Mouse (Mus musculus) adrenal gland (tissue): Measurements from ENCODE around the gene Tec.

Source experiments
- intact Hi-C: fragments of 180-260 bp; cut with DNase I; formaldehyde crosslinking; loops from one replicate; pipeline ENCODE4 v1.15.1; 2025
- long read RNA-seq, 2 experiments: library from polyadenylated mRNA; unstranded; transcript quantifications; one replicate each; pipeline ENCODE4 v2.0.0; 2020; ENCODE audit warnings: borderline replicate concordance in 1 of 2; ENCODE audit not compliant: insufficient replicate concordance in 1 of 2

Gene Tec
- long read RNA-seq, experiment 1, result 0 reads
- long read RNA-seq, experiment 2, partial matches to known transcripts, result 3 of 3 reads
- long read RNA-seq, experiment 2, other reads (novel, unspliced or antisense), result 0 of 3 reads

DNA sequence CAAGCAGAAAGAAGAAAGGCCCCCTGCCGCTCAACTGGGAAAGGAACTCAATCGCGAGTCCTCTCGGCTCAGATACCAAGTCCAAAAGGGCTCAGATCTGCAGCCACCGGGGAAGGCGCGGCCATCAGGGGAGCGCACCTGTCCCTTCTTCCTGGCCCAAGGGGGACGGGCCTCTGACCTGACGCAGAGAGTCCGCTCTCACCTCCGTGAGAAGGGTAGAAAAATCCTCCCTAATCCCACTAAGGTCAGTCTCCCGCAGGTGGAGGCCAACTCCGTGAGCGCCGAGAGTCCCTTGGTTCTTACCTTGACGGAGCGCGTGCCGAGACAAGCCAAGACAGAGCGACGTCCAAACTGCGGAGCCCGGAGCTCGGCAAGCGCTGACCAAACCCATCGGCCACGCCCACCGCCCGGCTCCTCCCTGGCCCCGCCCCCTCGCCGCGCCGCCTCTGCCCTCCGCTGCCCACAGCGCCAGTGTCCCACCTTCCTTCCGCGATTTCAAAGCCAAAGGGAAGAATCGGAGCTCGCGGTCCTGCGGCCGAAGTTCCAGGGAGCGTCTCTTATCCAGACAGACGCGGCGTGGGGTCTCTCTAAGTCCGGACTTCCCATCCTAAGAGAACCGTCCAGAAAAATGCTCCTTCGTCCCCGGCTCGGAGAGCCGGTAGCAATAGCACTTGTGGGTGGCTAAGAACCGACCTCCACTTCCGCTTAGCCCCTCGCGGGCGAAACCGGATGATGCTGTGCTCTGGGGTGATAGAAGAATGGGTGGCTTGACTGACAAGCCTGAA is at the start of gene Tec:
Tec (minus strand) TSS at position 393 of the 785 bp plus-strand sequence.
- intact Hi-C loops, result no loop called here

DNA sequence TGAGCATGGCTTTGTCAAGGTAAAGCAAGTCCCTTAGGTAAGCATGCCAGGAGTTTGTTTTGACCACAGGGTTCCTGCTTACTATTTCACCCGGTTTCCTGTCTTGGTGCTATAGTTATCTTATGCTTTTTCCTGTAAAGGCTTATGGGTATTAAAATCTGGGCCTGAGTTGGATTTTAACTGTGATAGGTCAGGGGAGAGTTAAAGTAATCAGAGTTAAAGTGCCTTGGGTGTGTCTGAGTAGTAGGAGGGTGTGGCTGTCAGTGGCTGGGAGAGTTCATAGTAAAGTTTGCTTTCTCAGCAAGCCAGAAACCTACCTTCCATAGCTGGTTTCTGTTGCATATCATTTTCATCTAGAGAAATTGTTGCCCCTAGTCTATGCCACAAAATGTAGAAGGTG is 48.6 kb upstream of the Tec start:
- intact Hi-C loops, result loop anchor here (5.0 kb wide), 1 partner anchor 40 kb away; no protein-coding TSS in a partner anchor

DNA sequence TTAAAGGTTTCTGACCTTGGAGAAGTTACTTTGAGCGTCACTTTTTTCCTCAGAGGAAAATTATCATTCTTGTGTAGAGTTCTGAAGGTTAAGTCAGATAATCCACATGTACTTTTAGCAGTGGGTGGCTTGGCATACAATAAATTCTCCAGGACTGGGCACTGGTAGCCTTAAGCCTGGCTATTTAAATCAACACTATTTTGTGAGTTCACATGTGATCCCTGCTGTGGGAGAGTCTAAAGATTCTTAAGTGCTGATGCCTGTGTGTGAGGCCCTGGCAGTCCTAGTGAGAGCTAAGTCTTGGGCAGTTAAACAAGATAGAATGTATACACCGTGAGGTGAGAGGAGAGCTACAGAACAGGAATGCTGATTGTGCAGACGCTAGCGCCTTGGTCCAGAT is 47.8 kb upstream of the Tec start:
- intact Hi-C loops, result loop anchor here (5.0 kb wide), 1 partner anchor 41 kb away; no protein-coding TSS in a partner anchor

DNA sequence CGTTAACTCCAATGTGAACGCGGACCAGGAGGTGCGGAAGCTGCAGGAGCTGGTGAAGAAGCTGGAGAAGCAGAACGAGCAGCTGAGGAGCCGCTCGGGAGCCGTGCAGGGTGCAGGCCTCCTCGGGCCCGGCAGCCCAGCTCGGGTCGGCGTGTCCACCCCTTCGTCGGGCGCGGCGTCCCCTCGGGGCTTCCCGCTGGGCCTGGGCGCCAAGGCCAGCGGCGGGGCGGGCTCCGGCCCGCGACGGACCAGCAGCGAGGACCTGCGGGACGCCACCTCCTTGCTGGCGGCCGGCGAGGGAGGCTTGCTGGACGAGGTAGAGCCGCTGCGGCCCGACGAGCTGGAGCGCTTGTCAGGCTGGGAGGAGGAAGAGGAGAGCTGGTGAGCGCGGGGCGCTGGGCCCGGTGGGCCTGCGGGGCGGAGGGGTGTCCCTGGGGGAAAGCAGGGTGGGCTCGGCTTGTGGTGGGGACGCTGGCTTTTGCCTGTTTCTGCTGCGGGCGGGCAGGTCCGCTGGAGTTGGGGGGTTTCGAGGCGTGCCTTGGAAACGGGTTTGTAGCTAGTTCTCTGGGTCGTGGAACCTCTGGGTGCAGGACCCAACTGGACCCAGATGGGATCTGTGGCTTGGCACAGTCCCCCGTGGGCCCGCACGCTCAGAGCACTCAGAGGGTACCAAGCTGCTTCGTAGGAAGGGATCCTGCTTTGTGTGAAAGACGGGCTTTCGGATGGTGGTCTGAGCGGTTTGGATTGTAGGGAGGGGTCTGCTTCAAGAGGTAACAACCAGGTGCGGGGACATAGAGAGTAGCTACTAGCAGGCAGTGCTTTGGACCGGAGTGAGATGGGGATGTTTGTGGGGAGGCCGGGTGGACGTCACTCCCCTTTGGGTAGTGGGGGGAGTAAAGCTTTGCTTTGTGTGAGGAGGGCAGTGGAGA is 46.6 kb upstream of the Tec start:
- intact Hi-C loops, result loop anchor here (5.0 kb wide), 1 partner anchor 42 kb away; no protein-coding TSS in a partner anchor

DNA sequence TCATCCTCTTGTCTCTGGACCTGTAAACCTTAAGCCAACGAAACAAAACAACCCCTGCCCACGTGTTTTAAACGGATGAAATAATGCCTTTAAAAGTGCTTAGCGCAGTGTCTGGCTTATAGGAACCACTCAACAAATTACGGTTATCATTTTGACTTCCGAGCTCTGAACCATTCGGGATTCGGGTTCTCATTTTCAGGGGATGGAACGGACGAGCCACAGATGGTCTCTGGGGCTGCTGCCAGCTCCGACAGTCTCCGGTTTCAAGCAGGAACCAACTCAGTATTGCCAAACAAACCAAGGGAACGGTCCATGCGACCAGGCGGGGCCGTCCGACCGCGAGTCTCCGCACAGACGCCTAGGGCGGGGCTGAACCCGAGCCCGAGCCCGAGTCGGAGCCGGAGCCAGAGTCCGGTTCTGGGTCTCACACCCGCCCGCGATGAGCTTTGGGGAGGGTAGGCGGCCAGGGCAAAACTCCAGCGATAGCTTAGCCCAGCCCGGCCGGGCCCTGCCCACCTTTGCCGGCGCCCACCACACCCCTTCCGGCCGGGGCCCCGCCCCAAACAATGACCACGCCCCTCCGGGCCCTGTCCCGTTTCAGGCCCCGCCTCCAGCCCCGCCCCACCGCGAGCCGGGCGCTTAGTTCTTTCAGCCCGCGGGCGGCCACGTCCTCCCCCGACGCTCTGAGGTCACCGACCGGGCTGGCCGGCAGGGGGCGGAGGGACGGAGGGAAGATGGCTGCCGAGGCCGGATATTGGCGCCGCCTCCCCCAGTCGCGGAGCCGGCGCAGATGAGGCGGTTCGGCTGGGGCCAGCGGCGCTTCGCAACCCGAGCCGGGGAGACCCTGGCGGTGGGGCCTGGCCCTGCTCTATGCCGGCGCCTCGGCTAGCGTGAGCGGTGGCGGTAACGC is 45.6 kb upstream of the Tec start, which contains the start of gene Slain2:
Slain2 (plus strand) TSS at position 657 of the 910 bp plus-strand sequence.
- intact Hi-C loops, result no loop called here

DNA sequence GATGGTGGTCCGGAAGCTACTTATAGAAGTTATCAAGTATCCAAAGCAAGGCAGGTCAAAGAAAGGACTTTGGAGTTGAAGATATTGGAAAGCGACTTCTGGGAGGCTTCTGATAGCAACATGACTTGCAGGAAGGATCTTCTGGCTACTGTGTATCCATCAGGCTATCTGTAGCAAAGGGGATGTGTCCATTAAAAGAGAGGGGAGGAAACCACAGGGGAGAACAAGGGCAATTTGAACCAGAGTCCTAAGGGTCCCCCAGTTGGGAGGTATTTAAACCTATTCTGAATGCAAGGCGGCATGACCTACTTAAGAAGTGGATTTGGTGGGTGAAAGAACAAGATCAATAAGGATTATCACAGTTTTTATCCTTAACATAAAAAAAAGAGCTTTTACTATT is 43.0 kb upstream of the Tec start:
- intact Hi-C loops, result no loop called here

DNA sequence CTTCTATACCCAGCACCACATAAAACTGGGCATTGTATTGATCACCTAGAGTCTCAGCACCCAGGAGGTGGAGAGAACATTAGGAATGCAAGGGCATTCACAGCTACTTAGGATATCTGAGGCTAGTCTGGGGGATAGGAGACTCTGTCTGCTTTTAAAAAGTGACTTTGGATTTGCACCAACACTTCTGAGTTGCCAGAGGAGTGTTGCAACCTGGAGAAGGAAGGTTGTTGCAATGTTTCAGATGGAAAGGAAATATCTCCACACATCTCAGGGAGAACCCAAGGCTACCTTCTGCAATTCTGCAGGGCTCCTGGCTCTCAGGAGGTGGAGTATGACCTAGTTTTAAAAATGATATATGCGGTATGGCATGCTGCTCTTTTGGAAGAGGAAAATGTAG is 42.1 kb upstream of the Tec start:
- intact Hi-C loops, result no loop called here

DNA sequence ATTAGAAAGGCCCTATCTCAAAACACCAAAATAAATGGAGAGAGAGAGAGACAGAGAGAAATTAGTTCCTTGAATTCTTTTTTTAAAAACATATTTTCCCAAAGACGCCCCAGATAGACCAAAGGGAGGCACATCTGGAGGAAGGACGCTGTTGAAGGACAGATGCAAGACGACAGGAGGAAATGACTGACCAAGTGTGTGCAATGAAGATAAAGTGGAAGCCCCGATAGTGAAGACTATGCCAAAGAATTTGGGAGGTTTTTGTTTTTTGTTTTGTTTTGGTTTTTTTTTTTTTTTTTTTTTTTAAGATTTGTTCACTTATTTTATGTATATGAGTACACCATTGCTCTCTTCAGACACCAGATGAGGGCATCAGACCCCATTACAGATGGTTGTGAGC is 41.1 kb upstream of the Tec start:
- intact Hi-C loops, result no loop called here

DNA sequence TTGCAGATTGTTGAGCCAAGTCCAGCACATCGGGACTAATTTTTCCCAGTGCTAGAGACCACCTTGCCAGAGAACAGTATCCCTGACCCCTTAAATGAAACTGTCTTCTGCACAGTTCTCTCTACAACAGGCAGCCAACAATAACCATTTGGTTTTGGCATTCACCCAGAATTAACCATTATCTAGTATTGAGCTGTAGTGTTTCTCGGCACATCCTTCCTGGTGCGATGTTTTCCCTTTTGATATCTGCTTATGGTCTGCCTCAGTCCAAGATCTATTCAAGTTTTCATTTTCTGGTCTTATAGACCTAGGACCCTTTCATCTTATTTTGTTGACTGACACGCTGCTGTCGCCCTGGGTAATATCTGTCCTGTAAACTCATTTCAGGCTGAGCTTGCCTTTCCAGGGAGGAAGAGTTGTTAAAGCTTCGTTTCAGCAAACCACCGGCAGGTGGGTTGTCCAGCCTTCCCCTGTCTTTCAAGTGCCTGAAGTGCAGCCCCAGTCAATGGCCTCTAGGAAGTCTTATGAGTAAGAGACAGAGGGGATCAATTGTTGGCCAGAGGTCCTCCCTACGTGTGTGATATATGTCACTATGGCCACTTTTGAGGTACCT is 40.1 kb upstream of the Tec start:
- intact Hi-C loops, result no loop called here

DNA sequence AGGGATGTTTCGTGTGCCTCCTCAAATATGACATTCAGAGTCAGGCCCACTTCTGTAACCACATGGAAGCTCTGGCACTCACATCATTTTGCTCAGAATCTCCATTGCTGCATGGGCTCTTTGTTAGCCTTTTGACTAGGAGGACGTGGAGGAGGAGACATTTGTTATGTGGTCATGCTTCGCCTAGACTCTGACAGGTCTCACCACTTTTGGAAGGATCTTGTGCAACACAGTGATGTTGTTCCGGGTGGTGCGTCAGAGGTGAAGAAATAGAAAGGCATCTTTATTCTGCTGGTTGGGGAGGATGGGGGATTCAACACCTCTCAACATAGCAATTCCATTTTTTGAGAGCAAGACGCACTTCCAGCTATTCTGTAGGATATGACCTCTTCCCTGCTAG is 39.1 kb upstream of the Tec start:
- intact Hi-C loops, result no loop called here

DNA sequence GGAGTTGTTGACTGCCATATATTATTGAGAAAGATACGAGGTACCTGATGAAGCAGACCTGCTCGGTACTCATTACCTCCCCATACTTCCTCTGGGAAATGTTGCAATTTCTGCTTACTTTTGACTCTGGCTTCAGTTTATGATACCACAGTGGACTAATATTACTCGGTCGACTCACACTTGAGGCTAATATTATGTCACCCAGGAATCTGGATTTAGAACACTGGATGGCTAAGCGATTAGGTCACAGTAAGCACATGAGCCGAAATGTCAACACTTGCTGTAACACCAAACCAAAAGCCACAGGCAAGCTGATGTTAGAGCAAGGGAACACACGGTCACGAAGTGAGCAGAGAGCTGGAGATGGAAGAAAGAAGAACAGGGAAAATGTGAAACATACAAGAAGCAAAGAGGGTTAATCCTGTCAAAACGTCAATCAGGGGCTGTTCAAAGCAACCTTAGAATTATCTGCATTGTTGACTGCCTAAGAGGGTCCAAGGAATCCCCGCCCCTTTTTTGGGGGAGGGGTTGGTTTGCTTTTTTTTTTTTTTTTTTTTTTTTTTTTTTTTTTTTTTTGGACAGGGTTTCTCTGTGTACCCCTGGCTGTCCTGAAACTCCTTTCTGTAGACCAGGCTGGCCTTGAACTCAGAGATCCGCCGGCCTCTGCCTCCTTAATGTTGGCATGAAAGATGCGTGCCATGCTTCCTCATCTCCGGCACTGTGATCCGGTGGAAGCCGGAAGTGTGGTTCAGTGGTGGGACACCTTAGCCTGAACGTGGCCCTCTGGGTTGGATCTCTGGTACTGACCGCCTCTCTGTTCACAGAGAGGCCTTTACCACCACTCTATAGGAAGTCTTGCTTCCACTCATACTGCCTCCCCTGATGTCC is 36.9 kb upstream of the Tec start:
- intact Hi-C loops, result no loop called here

DNA sequence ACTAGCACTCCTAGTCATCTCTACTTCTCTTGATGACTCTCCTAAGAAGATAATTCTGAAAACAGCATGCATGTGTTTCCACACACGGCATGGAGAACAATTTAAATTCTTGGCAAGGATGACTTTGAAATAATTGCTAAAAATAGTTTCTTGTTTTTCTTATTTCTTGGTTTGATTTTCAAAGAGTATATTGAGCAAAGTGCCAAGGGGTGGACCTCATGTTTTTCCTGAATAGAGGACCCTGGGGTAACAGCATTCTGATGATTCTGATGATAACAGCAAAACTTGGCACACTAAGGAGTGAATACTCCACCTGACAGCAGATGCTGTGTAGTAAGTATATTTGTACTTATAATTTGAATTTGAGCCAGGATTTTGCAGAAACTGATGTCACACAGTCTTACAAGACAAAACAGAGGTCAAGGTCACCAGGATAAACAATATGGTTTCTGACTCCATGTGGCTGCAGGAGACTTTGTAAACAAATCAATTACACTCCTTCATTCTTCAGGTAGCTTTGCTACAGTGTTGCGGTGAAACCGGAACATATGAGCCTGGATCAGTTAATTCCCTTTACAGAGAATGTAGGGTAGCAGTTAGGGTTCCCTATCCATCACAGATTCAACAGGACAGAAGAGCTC is 34.7 kb upstream of the Tec start:
- intact Hi-C loops, result no loop called here

DNA sequence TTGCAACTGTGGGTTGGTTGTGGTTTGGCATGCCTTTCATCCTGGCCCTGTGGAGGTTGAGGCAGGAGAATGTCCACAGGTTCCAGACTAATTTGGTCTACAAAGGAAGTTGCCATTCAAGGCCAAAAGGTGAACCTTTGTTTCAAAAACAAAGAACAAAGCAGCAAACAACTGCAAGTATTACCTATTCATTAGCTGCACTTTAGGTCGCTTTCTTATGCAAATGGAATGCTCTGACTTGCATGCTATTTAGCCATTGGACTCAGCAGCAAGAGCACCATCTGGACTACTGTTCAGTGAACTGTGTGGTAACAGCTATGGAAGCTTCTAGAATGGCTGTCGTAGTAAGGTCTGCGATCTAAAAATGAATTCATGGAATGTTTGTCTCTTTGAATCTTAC is 34.0 kb upstream of the Tec start:
- intact Hi-C loops, result no loop called here

DNA sequence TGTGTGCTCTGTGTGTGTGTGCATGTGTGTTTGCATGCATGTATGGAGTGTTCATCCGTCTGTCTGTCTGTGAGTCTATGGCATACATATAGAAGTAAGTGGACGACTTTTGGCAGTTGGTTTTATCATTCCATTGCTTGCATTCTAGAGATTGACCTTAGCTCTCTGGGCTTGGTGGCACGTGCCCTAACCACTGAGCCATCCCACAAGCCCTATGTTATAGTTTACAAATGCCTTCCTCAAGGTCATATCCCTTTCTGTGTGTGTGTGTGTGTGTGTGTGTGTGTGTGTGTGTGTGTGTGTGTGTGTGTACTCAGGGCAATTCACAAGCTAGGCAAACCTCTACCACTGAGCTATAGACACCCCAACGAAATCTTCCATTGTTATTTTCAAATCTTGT is 33.6 kb upstream of the Tec start:
- intact Hi-C loops, result no loop called here

DNA sequence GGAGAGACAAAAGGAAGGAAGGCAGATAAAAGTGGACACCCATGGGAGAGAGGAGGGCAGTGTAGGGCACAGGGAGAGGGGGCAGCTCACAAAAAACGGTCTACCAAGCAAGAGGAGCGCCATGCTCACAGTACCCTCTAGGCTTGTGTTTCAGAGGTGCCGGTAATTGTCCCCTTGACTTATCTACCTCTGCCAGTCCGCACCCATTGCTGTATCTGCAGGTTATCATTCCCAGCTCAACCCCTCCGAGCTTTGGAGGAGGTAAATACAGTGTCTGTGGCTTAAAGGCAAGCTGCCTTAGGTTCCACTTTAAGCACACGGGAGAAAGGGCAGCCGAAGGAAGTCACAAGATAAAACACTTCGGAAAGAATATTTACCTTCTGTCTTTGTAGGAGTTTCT is 31.0 kb upstream of the Tec start:
- intact Hi-C loops, result loop anchor here (10.0 kb wide), 1 partner anchor 486 kb away; no protein-coding TSS in a partner anchor

DNA sequence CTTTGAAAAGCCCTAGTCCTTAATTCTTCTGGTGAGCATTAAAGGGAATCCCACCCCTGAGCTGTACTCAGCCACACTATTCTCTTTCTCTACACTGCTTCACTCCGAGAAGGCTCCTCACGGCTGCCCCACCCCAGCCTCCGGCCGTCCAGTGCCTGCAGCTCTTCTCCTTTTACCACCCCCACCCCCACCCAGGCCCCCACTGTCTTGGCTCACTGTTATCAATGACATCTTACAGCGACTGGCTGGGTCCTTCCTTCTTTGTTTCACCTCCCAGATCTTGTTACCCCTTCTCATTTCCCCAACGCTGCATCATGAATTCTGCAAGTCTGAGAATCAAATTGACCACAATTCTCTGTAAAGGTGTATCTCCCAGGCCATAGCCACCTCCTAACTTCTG is 29.7 kb upstream of the Tec start:
- intact Hi-C loops, result loop anchor here (10.0 kb wide), 1 partner anchor 487 kb away; no protein-coding TSS in a partner anchor

DNA sequence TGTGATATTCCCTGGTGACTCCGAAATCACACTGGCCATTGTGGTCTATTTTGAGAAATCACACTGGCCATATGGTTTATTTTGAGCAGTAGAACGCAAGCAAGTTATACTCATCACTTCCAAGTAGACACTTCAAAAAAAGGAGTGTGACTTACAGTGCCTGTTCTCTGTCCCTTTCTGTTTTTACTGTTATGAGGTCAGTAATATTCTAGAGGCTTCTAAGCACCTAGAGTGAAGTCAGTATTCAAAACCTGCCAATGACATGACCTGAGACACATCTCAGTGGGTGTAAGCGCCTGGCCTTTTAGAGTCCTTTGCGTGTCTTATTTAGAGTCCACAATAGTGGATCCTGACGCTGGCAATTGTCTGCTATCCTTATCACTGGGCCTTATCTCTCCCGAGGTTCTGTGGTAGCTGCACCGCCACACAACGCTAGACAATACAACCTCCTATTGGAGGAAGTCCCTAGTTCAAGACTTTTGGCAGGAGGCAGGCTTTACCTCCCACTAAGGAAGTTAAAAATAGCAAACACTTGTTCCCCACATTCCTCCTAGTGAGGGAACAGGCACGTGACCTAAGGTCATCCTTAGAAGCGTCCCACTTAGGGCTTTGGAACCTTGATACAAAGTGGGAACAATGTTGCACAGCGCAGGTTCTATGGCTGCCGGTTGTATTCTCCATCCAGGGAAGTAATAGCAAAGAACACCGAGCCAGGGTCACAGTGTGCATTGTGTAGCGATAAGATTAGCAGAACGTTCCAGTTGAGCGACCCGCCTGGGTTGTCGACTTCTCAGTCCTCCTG is 28.4 kb upstream of the Tec start:
- intact Hi-C loops, result loop anchor here (10.0 kb wide), 1 partner anchor 488 kb away; no protein-coding TSS in a partner anchor

DNA sequence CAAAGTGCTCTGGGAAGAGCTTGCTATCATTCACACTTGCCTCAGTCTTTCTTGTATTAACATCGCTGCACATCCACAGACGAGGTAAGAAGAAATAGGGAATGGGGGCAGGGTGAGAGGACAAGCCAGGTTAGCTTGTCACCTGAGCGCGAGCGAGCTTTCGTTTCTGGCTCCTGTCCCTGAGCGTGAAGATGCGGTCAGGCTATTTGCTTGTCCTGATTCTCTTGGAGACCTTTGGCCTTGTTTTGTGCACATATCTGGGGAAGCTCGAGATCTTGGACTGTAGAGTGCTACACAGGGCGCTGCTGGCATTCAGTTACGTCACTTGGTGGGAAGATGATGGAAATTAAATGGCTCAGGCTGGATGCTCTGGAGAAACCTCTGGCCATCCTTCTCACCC is 27.0 kb upstream of the Tec start:
- intact Hi-C loops, result loop anchor here (10.0 kb wide), 1 partner anchor 490 kb away; no protein-coding TSS in a partner anchor
